Mouse (Mus musculus) left cerebral cortex, postnatal 25 days (tissue): Measurements from ENCODE around the gene Plac1. TPM values are rescaled to one million over a fixed set of nuclear protein-coding genes. Genes with fewer than 3 reads are reported as not detected.
"Not testable (repeated sequence)": the region's sequence is repeated elsewhere in the genome, so short reads cannot be mapped to it uniquely, and the experiment has no call there.

Experiments used
- DNase-seq, 2 experiments: peaks; one replicate each; pipeline ENCODE4 v3.0.0; 2022; ENCODE audit warnings: low spot score in 2 of 2, mixed read lengths in 1 of 2
- intact Hi-C: fragments of 180-260 bp; cut with DNase I; formaldehyde crosslinking; loops from one replicate; pipeline ENCODE4 v1.15.1; 2025
- total RNA-seq, 2 experiments: library from RNA; stranded (reverse); gene quantifications; 2 replicates each; pipeline ENCODE4 v1.2.3; 2021

Gene Plac1
- total RNA-seq, 2 experiments from 2014 or later = not detected

- peak in 1 of 2 experiments; percentile 2 for DNase-seq
- intact Hi-C loops = loop anchor here (5.0 kb wide), 1 partner anchor 211 kb away; the partner anchor contains the start of gene Fam122b
These were observed 183.3 kb downstream of the Plac1 start for GRCm38 (mm10) chrX:53056627-53057026.

- intact Hi-C loops = loop anchor here (5.0 kb wide), 1 partner anchor 212 kb away; the partner anchor contains the start of gene Fam122b
- no peak for DNase-seq
These were observed 184.1 kb downstream of the Plac1 start for GRCm38 (mm10) chrX:53055771-53056170.

DNA sequence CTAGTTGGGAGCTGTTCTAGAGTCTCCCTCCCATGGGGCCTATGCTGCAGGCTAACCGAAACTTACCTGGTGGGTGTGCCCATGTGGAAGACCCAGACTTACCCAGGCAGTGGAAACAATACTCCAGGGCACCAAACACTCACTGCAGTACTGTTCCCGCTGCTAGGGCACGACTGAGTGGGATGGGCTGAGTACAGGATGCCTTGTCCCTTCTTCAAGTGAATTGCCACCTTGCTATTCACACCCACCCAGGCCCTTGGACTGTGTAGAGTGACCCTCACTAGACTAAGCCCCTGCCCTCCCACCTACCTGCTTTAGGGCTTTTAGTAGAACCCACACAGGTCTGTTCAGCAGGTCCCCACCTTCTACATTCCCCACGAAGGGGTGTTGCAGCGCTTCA lies 186.0 kb downstream of the Plac1 start:
- DNase-seq = no peak
- intact Hi-C loops = no loop called here

DNA sequence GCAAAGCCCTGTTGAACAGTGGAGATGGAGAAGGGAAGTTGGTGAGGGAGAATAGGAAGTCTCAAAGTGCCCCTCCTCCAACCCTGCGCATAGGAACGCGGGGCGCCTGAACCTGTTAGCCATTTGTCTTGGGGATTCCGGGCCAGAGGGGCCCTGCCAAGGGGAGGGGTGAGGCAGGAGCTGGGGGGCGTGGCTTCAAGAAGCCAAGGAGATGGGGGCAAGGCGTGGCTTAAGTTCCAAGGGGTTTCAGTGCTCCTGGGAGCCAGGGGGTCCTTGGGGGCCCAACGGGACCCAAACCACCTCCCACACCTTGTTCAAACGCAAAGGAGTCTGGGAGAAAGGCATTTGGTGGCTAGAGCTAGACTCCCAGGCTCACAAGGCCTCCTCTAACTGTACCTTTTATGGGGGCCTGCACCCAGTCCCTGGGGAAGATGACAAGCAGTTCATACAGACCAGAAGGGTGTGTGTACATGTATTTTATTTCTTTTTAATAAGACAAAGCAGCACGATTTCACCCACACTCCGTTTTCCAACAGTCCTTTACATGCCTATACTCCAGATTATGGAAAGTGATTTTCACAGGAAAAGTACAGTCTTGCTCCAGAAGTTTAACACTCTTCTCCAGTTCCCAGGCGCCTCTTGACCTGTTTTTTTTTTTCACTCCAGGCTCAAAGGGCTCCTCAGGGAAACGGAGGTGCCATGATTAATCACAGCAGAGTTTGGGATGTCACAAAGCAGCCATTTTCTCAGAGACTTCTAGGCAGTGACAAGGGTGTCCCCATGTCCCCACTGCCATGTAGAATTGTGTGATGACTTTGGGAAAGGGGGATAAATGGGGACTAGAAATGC lies 187.0 kb downstream of the Plac1 start:
- intact Hi-C loops = no loop called here
- DNase-seq = no peak

- intact Hi-C loops = no loop called here
- DNase-seq = no peak
These were observed 189.6 kb downstream of the Plac1 start for GRCm38 (mm10) chrX:53050353-53050752.

DNA sequence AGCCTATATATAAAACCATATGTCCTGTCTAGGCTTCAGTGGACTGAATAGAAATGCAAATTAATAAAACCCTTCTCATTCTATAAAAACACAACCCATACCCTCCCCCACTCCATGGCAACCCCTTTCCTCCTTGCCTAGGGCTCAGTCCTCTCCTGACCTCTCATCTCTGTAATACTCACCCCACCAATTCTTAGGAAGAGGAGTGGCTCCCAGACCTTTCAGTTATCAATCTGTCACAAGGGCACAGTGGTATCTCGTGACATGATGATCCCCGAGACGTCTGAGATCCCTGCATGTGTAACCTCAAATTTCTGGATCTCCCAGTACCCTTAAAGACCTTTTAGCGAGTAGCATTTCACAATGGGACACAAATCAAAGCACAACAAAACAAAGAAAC lies 190.7 kb downstream of the Plac1 start:
- intact Hi-C loops = no loop called here
- no peak for DNase-seq

DNA sequence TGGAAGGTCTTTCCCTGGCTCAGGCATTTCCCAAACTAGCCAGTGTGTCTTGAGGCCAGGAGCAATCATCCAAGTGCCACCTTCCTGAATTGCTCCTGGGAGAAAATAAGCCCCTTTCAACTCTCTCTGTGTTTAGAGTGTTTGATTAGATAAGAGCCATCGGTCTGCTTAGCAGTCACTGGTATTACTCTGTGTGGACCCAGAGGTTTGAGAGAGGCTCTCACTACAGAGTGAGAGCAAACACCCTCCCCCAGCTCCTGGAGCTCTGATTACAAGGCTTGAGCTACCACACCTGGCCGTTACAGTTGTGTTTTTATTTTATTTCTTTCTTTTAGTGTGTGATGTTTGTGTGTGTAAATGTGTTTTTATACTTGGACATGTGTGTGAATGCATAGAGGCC lies 193.0 kb downstream of the Plac1 start:
- no peak for DNase-seq
- intact Hi-C loops = no loop called here

GRCm38 (mm10) chrX:53046033-53046432 lies 193.9 kb downstream of the Plac1 start:
- DNase-seq = peak in 1 of 2 experiments; percentile 51
- intact Hi-C loops = no loop called here

DNA sequence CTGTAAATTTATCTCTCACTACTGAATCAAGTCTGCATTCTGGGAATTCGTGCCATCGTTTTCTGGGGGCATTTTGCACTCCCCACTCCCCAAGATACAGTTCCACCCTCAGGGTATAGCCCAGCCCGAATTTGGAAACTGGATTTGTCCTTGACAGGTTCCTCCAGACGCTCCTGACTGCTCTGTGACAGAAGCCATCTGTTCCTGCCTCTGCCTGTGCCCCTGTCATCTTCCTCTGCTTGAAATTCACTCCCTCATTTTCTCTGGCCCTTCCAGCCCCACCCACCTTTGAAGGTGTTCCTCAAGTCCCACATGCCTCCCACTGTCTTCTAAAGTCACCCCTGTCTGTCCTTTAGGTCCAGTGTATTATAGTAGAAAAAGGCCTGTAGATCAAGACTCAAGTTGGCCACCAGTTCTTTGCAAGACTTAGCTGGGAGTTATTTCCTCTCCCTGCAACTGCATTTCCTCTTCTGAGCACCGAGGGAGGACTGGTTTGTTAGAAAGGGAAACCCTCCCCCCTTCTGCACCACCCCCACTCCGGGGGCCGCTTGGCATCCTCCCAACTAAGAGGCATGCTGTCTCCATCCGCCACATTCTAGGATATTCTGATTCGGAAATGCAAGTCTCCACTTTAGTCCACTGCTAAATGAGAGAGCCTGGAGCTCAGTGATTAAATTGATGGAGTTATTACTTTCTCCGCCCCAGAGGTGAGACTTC lies 194.6 kb downstream of the Plac1 start:
- peak in 1 of 2 experiments; percentile 25 for DNase-seq
- intact Hi-C loops = no loop called here

DNA sequence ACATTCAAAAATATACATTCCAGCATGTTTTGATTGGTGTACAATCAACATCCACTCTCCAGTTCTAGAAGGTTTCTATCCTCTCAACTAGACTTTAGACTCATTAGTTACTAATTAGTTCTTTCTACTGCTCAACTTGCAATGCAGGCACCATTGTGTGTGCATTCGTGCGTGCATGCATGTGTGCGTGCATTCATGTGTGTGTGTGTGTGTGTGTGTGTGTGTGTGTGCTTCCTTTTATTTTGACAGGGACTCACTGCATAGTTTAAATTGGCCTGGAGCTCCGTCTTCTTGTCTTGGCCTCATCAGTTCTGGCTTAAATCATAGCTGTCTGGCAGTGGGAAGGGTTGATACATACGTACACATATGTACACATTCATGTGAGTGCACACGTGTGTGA lies 198.9 kb downstream of the Plac1 start:
- no peak for DNase-seq
- intact Hi-C loops = no loop called here

DNA sequence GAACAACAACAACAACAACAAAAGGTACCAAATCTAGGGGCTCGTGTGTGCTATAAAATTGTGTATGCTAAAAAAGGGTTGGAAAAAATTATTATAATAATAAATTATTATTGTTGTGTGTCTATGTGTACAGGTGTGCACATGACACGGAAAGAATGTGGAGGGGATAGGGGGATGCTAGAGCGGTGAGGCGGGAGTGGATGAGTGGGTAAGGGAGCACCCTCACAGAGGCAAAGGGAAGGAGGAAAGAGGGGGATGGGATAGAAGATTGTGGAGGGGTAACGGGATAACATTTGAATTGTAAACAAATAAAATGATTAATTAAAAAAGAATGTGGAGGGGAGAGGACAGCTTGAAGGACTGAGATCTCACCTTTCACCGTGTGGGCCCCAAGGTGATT lies 199.8 kb downstream of the Plac1 start:
- no peak for DNase-seq
- intact Hi-C loops = no loop called here

GRCm38 (mm10) chrX:53039651-53040050 lies 200.3 kb downstream of the Plac1 start:
- intact Hi-C loops = no loop called here

DNA sequence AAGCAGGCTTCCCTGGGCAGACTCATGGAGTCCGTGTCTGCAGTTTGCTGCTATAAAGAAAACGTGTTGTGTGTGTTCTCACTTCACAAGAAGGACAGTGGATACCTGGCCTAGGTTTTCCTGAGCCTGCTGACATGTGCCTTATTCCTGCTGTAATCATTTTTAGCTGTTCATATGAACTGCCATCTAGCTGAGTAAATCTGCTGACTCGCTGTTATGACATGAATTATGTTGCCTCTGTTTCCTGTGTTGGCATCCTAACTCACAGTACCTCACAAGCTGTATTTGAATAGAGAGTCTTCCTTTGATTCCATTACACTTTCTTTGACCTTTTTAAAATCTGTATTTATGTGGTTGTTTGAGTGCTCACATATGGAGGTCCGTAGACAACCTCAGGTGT lies 201.7 kb downstream of the Plac1 start:
- intact Hi-C loops = no loop called here
- no peak for DNase-seq

More at GRCm38 (mm10) chrX:53039651-53040050, 200.3 kb downstream of the Plac1 start:
- DNase-seq = no peak

DNA sequence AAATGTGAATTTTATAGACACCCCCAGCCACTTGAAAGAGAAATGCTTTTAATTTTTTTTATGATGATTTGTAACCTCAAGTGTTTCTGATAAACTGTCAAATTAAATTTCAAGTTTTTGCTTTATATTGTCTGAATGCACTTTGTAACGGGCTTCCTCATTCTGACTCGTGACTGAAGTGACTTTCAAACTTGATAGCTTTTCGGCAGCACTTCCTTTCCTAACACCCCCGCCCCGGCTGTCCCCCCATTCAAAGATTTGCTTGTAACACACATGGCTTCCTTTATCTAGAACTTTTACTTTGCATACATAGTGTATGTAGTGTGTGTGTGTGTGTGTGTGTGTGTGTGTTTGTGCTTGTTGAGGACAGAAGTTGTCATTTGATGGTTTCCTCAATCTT lies 210.4 kb downstream of the Plac1 start:
- intact Hi-C loops = loop anchor here (5.0 kb wide), 1 partner anchor 203 kb away; no protein-coding TSS in a partner anchor
- no peak for DNase-seq

GRCm38 (mm10) chrX:53025471-53026223 lies 214.3 kb downstream of the Plac1 start:
- intact Hi-C loops = loop anchor here (5.0 kb wide), 1 partner anchor 207 kb away; no protein-coding TSS in a partner anchor

GRCm38 (mm10) chrX:53024268-53024667 lies 215.6 kb downstream of the Plac1 start:
- intact Hi-C loops, DNase-seq: not testable (repeated sequence)

More at GRCm38 (mm10) chrX:53025471-53026223, 214.3 kb downstream of the Plac1 start:
- no peak for DNase-seq

DNA sequence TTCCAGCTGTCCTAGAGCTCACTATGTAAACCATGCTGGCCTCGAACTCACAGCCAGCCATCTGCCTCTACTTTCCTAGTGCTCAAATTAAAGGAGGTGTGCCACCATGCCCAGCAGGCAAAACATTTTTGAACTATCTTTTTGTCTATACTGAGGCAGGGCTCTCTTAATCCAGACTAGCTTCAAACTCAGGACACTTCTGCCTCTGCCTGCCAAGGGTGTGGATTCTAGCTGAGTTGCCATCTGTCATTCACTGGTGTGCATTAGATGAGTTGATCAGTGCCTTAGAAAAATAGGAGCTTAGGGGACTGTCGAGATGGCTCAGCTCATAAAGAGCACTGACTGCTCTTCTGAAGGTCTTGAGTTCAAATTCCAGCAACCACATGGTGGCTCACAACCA lies 216.9 kb downstream of the Plac1 start:
- no peak for DNase-seq
- intact Hi-C loops = no loop called here
